Mouse (Mus musculus) lung, embryonic 15.5 days (tissue): ENCODE data around the gene Nhs. TPM values are rescaled to one million over a fixed set of nuclear protein-coding genes. Genes with fewer than 3 reads are reported as not detected.
A peak's percentile ranks its signal among the peaks of the same experiment; 100 is the strongest.

Experiments used
- ATAC-seq: fragments of 200-750 bp; cut with Nextera tagmentation; 2 replicates; pipeline ENCODE4 v1.8.0; 2017; ENCODE audit warnings: moderate number of reproducible peaks, borderline replicate concordance; ENCODE audit not compliant: low FRiP score, low TSS enrichment; ENCODE audit errors: extremely low read depth
- H3K27ac ChIP-seq: fragments of 300-500 bp; sonication (generic); 2 replicates; pipeline ENCODE4 v1.5.1; 2015; ENCODE audit warnings: moderate library complexity, mild to moderate bottlenecking, inconsistent platforms
- H3K27me3 ChIP-seq: fragments of 300-500 bp; sonication (generic); 2 replicates; pipeline ENCODE4 v1.6.1; 2015; ENCODE audit warnings: inconsistent platforms
- H3K36me3 ChIP-seq: fragments of 300-500 bp; sonication (generic); 2 replicates; pipeline ENCODE4 v1.6.1; 2015; ENCODE audit warnings: inconsistent platforms
- H3K4me1 ChIP-seq: fragments of 300-500 bp; sonication (generic); 2 replicates; pipeline ENCODE4 v1.6.1; 2015; ENCODE audit warnings: inconsistent platforms
- H3K4me2 ChIP-seq: fragments of 300-500 bp; sonication (generic); 2 replicates; pipeline ENCODE4 v1.6.1; 2015; ENCODE audit warnings: inconsistent platforms, mild to moderate bottlenecking, moderate library complexity
- H3K4me3 ChIP-seq: fragments of 300-500 bp; sonication (generic); 2 replicates; pipeline ENCODE4 v1.5.1; 2015; ENCODE audit warnings: mild to moderate bottlenecking, inconsistent platforms
- H3K9ac ChIP-seq: fragments of 300-500 bp; sonication (generic); 2 replicates; pipeline ENCODE4 v1.6.1; 2015; ENCODE audit warnings: inconsistent platforms
- H3K9me3 ChIP-seq: fragments of 300-500 bp; sonication (generic); 2 replicates; pipeline ENCODE4 v1.6.1; 2016; ENCODE audit warnings: inconsistent platforms
- WGBS: fragments of 180-500 bp; shearing (Covaris S2); methylation state at CpG from one replicate; pipeline ENCODE4 v1.1.7; 2015; 5-methylcytosine and 5-hydroxymethylcytosine counted together
- polyA plus RNA-seq: library from polyadenylated mRNA; unstranded; fragments of >200 nt; fragmentation: Nextera tagmentation; extraction: Ambion mirVana; gene quantifications from 2 replicates; pipeline ENCODE4 v1.2.1, GENCODE M21; 2015

Nhs gene
- 1.5 TPM in 2 replicates for polyA plus RNA-seq

DNA sequence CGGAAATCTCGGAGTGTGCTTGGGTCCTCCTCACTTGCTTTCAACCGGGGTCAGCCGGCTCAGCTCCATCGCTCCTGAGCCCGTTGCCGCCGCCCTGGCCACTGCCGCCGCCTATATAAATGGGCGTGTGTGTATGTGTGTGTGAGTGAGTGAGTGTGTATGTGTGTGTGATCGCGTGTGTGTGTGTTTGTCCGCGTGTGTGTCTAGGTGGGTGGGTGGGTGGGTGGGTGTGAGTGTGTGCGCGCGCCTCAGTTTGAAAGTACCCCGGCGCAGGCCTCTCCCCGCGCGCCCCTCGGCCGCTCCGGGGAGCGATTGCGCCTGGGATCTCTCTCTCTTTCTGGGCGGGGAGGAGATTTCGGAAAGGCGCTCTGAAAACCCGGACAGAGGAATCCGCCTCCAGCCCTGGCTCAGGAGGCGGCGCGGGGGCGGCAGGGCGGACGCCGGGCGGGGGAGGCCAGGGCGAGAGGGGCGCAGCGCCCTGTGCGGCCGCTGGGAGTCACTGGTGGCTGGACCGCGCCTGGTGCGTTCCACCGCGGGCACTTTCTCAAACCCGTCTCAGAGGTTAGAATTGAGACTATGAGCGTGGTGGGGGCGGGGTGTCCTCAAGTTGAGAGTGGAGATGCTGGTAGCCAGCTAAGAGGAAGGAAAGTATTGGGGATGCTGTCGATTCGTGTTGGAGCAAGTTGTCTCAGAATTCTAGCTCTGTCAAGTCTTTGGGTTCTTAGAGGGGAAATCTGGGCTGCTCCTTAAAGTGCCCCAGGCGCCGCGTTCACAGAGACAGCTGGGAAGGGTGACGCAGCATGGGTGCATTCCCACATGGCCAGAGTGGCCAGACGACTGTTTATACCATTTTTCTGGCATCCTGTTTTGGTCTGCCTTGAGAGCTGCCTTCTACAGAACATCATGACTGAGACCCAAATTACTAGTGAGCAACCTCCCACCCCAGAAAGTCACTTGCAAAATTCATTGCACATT lies at the start of gene Nhs:
Nhs (minus strand) TSS at position 94 of the 975 bp plus-strand sequence.
- peak; percentile 92 for ATAC-seq
- 17% methylated on average over 48 of the region's 61 CpGs for WGBS
- Histone ChIP-seq H3K27ac (peak within 1 kb of the TSS; percentile 59), H3K4me3 (peak within 1 kb of the TSS; percentile 54), H3K9ac (peak within 1 kb of the TSS; percentile 48), H3K27me3 (no peaks in the 10 kb centered on the region; the same call in 1 of the 2 replicates), H3K36me3 (no peaks in the 10 kb centered on the region), H3K9me3 (no peaks in the 10 kb centered on the region), H3K4me2 (peak within 1 kb of the TSS; percentile 84), H3K4me1 (peaks cover 9% of the 10 kb centered on the region)

DNA sequence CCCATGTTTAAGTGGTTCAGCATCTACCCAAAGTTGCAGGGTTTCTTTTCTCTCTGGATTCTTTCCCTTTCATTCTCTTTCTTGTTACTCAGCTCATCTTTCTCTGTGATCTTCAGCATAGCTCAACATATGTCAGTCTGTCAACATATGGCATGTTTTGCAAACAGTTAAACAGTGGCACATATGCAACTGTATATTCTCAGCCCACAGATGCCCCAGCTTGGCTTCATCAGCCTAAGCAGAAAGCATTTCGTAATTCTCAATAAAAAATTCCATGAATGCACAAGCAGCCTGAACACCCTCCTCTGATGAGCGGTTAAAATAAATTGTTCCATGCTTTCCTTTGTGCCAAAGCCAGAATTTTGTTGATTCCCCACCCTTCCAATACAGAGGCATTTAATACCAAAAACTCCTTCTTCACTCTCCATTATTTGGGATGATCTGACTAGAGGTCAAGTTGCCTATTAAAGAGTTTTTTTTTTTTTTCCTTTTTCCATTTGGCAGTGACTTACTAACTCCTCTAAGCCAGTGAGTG lies 46.9 kb upstream of the Nhs start:
- no peak overlapping the region for H3K9ac ChIP-seq
- H3K9me3 ChIP-seq: no peaks in the 10 kb centered on the region
- H3K36me3 ChIP-seq: no peaks in the 10 kb centered on the region
- no peak overlapping the region for H3K27ac ChIP-seq
- 64% methylated on average over 2 of the region's 2 CpGs for WGBS
- peak; percentile 67; the same call in 1 of the 2 replicates for ATAC-seq
- H3K4me1 ChIP-seq: no peaks in the 10 kb centered on the region
- H3K27me3 ChIP-seq: peaks cover 2% of the 10 kb centered on the region; the same call in 1 of the 2 replicates
- no peak overlapping the region for H3K4me3 ChIP-seq
- no peak overlapping the region for H3K4me2 ChIP-seq

DNA sequence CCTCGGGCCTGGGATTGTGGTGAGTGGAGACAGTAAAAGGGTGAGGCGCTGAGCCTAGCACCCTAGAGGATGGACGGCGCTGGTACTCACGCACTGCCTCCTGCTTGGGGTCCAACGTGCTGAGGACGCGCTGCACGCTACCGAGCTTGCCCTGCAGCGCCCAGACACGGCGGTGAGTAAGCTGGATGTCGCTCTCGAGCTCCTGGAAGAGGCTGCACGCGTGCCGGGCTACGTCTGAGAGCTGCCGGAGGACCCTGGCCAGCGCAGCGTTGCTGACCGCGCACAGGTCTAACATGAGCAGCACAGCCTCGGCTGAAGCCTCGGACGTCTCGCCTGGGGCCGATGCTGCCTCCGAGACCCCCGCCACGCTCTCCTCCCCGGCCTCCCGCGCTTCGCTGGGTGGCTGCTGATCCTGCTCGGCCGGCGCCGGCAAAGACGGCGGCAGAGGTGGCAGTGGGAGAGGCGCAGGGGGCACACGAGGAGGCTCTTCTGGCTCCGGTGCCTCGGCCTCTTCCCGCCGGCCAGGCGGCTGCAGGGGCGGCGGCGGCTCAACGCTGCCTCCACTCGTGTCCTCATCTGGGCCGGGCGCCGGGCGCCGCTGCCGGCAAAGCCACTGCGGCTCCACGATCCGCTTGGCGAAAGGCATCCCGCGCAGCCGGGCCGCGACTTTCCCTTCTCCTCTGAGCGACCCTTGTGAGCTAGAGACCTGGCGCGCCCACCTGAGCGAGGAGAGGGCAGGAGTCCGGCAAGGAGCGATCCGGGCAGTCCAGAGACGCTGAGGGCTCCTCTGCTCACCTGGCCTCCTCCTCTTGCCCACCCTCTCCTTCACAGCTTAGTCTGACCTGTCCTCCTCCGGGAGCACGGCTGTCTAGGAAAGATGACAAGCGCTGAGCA lies 540 bp downstream of the Nhs start:
- Histone ChIP-seq H3K4me1 (peaks cover 9% of the 10 kb centered on the region), H3K27me3 (no peaks in the 10 kb centered on the region; the same call in 1 of the 2 replicates), H3K27ac (peak overlapping the region; percentile 59), H3K4me3 (peak overlapping the region; percentile 54), H3K9me3 (no peaks in the 10 kb centered on the region), H3K36me3 (no peaks in the 10 kb centered on the region), H3K4me2 (peak overlapping the region; percentile 84), H3K9ac (peak overlapping the region; percentile 48)
- ATAC-seq: peak; percentile 31; the same call in 1 of the 2 replicates
- 8% methylated on average over 67 of the region's 80 CpGs for WGBS

DNA sequence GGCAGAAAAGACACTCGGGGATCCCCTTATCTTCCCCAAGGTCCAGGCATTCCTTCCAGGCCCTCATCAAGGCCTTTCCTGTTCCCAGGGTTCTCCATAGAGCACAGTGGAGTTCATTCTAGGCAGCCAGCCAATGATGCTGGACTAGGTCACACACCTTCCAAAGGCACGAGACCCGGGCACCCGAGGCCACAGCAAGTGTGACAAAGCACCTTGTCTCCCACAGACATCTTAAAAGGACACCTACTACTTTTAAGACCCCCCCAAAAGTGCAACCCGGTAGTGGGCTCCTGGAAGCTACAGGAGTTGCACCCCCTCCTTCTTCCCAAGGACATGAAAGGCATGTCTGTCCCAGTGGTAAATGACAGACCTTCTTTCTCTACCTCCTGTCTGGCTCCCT lies 1.4 kb downstream of the Nhs start:
- ATAC-seq: no peak
- Histone ChIP-seq H3K4me2 (peak overlapping the region; percentile 84), H3K27ac (no peak overlapping the region), H3K9me3 (no peaks in the 10 kb centered on the region), H3K4me1 (peaks cover 9% of the 10 kb centered on the region), H3K4me3 (peak overlapping the region; percentile 54), H3K27me3 (no peaks in the 10 kb centered on the region; the same call in 1 of the 2 replicates), H3K36me3 (no peaks in the 10 kb centered on the region), H3K9ac (peak overlapping the region; percentile 48)
- 32% methylated on average over 5 of the region's 5 CpGs for WGBS

DNA sequence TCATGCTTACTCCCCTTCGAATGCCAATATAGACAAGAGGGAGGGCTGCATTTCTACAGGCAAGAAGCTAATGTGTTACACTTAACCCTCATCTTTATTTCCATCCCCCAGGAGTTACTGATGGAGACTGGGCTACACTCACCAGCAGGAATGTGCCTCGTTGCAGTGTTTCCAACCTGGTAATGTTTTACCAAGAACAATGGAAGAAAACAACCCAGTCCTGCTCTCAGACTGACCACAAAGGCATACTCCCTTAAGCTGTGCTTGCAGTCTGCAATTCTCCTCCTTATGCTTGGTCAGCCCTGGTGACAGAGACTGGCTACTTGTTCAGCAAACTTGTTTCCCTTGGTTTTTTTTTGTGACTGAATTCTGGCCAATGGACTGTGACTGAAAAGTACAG lies 21.7 kb downstream of the Nhs start:
- no peak overlapping the region for H3K4me3 ChIP-seq
- H3K9ac ChIP-seq: no peak overlapping the region
- no peak for ATAC-seq
- H3K9me3 ChIP-seq: no peaks in the 10 kb centered on the region
- H3K27ac ChIP-seq: no peak overlapping the region
- H3K4me2 ChIP-seq: no peak overlapping the region
- H3K36me3 ChIP-seq: no peaks in the 10 kb centered on the region
- 54% methylated on average over 2 of the region's 2 CpGs for WGBS
- peaks cover 17% of the 10 kb centered on the region; the same call in 1 of the 2 replicates for H3K27me3 ChIP-seq
- H3K4me1 ChIP-seq: no peaks in the 10 kb centered on the region

DNA sequence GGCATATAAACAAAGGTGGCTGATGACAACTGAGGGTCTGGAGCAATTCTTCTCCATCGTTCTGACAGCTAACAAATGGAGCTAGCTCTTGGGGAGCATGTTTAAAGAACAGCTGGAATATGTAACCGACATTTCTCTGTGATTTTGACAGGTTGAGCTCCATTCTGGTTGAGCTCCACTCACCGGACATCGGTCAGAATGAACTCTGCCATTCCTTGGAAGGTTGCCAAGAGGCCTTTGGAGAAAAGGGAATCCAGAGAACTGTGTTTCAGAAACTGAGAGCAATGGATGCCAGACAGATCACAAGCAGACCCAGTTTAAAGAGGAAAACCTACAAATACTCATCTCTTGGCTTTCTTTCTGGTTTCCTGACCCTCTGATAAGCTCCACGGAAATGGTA lies 46.3 kb downstream of the Nhs start:
- WGBS: 40% methylated on average over 5 of the region's 5 CpGs
- Histone ChIP-seq H3K4me1 (no peaks in the 10 kb centered on the region), H3K36me3 (no peaks in the 10 kb centered on the region), H3K9me3 (no peaks in the 10 kb centered on the region), H3K4me3 (no peak overlapping the region), H3K9ac (no peak overlapping the region), H3K27me3 (peaks cover 8% of the 10 kb centered on the region; the same call in 1 of the 2 replicates), H3K4me2 (no peak overlapping the region), H3K27ac (no peak overlapping the region)
- no peak for ATAC-seq

DNA sequence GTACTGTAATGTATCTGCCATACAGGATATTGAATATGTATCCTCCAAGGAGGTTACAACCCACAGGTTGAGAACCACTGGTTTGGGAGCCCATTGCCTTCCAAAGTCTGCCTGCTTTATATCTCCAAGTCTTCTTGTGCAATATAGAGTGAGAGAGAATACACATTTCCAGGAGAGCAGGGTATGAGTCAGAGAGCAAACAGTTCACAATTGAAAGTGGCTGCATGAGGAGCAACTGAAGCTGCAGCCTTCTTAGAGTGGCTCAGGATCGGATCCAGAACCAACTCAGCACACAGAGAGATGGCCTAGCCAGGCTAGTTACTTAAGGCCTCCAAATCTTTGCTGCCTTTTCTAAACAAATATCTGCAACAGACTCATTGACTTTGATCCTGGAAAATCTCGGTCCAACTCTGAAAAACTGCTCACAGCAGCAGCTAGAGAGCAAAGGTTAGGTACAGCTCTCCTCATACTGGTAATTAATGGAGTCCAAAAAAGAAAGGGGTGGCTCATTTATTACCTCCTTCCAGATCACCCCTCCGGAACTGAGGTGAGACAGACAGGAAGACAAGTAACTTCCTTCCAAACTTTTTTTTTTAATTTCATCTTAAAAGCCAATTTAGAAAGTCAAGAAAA lies 56.6 kb downstream of the Nhs start:
- no peak overlapping the region for H3K4me2 ChIP-seq
- H3K4me1 ChIP-seq: no peaks in the 10 kb centered on the region
- H3K27ac ChIP-seq: no peak overlapping the region
- H3K27me3 ChIP-seq: no peaks in the 10 kb centered on the region; the same call in none of the 2 replicates
- 28% methylated on average over 3 of the region's 3 CpGs for WGBS
- ATAC-seq: peak; percentile 49; the same call in 1 of the 2 replicates
- no peaks in the 10 kb centered on the region for H3K36me3 ChIP-seq
- no peak overlapping the region for H3K4me3 ChIP-seq
- no peak overlapping the region for H3K9ac ChIP-seq
- no peaks in the 10 kb centered on the region for H3K9me3 ChIP-seq

DNA sequence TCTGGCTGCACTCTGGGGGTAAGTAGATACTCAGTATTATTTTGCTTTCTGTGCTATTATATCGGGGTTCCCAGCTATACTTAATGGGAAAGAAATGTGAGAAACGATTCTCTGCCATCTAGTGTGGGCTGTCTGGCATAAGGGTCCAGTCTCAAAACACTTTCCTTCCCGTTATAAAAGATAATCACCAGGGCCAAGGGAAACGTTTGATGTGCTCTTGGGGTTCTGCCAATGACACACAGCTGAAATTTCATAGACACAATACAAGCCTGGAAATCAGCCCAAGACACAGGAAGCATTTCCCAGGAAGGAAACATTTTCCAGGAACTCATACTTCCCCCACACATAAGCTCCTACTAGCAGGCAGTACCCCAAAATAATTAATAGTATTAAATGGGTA lies 61.2 kb downstream of the Nhs start:
- Histone ChIP-seq H3K27me3 (no peaks in the 10 kb centered on the region), H3K4me1 (no peaks in the 10 kb centered on the region), H3K9ac (no peak overlapping the region), H3K36me3 (no peaks in the 10 kb centered on the region), H3K4me2 (no peak overlapping the region), H3K4me3 (no peak overlapping the region), H3K27ac (no peak overlapping the region; the same call in 1 of the 2 replicates), H3K9me3 (no peaks in the 10 kb centered on the region)
- ATAC-seq: peak; percentile 74; the same call in 1 of the 2 replicates
- 47% methylated on average over 4 of the region's 4 CpGs for WGBS

DNA sequence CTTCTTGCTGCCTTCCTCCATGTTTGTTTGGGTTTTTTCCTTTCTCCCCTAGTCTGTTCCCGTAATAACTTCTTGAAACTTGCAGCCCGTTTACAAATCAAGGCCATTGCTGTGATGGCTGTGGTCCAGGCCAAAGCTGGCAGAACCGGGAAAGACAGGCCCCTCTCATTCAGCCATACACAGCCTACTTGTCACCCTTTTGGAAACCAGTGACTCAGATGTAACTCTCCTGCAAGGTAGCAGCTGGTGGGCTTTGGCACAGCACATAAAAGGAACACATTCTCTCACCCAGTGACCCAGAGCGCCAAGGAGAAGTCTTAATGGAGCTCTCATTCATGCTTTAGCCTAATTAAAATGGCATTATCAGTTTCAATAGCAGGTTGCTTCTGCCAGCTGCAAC lies 72.2 kb downstream of the Nhs start:
- 63% methylated on average over 4 of the region's 4 CpGs for WGBS
- H3K4me2 ChIP-seq: no peak overlapping the region
- no peaks in the 10 kb centered on the region for H3K4me1 ChIP-seq
- no peaks in the 10 kb centered on the region for H3K9me3 ChIP-seq
- H3K36me3 ChIP-seq: no peaks in the 10 kb centered on the region
- H3K4me3 ChIP-seq: no peak overlapping the region
- H3K9ac ChIP-seq: no peak overlapping the region
- ATAC-seq: no peak
- H3K27ac ChIP-seq: no peak overlapping the region
- H3K27me3 ChIP-seq: peaks cover 2% of the 10 kb centered on the region; the same call in 1 of the 2 replicates

DNA sequence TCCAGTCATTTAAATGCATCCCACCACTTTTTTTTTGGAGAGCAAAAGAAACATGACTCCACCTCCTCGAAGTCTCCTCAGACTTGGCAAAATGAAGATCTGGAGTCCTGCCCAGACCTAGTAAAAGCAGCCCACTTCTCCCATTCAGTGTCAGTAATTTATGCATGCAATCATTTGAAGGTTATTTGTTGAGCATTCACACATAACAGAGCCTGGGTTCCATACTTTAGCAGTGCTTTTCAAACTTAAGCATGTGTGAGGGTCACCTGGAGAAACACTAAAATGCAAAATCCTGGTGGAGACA lies 73.7 kb downstream of the Nhs start:
- Histone ChIP-seq H3K4me1 (no peaks in the 10 kb centered on the region), H3K9ac (no peak overlapping the region), H3K27ac (no peak overlapping the region), H3K4me2 (no peak overlapping the region), H3K36me3 (no peaks in the 10 kb centered on the region), H3K27me3 (peaks cover 5% of the 10 kb centered on the region; the same call in 1 of the 2 replicates), H3K9me3 (no peaks in the 10 kb centered on the region), H3K4me3 (no peak overlapping the region)
- 64% methylated on average over 1 of the region's 1 CpGs for WGBS
- peak; percentile 48; the same call in 1 of the 2 replicates for ATAC-seq
